Mouse (Mus musculus) T-helper 1 cell (primary cell): ENCODE measurements around the gene Sept4.

Experiments
- in situ Hi-C: fragments of 300-600 bp; cut with MboI, MseI; formaldehyde crosslinking; loops from one replicate; pipeline ENCODE4 v1.15.1; 2025; ENCODE audit warnings: high pct_unique_total_duplicates

The Sept4 gene

DNA sequence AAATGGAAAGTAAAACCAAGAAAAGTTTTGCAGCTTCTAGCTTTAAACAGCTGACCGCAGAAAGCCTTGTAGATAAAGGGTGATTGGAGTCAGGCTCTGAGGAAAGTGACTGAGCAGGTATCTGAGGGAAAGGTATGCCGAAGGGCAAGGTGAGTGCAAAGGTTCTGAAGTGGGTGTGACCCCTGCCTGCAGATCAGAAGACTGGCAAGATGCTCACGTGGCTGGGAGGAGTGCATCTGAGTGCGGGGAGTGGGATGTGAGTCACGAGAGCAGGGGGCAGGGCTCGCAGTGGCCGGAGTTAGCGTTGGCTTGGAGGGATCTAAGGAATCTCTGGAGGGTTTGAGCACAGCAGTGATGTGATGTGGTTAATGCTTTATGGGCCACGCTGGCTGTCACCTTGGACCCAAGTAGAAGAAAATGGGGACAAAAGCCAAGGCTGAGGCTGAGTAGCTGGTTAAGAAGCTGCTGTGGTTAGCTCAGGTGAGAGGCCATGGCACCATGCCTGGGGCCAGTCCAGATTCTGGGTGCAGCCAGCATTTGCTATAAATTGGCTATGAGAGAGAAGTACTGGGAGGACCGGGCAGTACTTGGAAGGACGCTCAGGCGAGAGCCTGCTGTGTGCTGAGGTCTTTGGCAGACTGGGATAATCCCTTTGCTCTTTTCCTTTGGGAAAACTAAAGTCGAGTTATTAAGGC is 30.8 kb downstream of the Sept4 start:
- in situ Hi-C loops, result loop anchor here (10.0 kb wide), 1 partner anchor 1035 kb away; no protein-coding TSS in a partner anchor

DNA sequence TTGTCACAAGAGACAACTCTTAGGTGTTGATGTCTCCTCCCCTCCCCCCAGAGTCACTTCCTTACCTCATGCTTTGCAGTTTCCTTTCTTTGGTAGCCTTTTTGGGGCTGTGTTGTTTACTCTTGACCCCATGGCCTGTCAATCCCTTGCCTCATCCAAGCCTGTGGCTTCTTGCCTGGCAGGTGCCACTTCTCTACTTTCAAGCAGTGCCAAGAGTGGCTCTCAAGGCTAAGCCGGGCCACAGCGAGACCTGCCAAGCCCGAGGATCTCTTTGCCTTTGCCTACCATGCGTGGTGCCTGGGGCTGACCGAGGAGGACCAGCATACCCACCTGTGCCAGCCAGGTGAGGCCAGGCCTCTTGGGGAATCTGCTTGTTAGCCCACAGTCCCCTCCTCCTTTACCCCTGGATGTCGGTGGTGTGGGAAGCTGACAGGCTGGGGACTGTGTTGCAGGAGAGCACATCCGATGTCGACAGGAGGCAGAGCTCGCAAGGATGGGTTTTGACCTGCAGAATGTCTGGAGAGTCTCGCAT is 31.7 kb downstream of the Sept4 start:
- in situ Hi-C loops, result no loop called here

DNA sequence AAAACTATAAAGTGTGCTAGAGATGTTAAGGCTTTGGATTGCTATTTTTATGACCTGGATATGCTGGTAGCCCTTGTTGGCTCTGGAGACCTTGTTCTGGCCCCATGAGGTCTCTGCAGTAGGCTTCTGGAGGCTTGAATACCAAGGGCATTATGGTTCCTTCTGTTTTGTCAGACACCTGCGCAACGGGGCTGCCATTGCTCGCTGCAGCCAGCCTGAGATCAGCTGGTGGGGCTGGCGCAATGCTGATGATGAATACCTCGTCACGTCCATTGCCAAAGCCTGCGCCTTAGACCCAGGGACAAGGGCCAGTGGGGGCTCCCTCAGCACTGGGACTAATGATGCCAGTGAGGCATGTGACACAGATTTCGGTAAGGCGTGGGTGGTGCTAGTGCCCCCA is 33.5 kb downstream of the Sept4 start:
- in situ Hi-C loops, result no loop called here

GRCm38 (mm10) chr11:87603571-87603970 is 34.9 kb downstream of the Sept4 start:
- in situ Hi-C loops, result no loop called here

DNA sequence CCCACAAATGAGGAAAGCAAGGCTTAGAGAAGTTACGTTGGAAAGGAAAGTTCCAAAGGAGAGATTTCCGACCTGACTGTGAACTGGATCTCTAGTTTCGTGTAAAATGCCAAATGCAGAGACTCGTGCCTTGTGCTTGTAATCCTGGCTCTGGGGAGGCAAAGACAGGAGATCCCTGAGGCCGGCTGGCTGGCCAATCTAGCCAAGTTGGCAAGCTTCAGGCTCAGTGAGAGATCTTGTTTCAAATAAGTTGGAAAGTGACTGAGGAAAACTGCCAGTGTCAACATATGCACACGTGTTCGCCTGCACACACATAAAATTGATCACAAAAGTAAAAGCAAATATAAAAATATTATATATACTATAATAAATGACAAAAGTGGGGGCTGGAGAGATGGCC is 40.6 kb downstream of the Sept4 start:
- in situ Hi-C loops, result no loop called here

DNA sequence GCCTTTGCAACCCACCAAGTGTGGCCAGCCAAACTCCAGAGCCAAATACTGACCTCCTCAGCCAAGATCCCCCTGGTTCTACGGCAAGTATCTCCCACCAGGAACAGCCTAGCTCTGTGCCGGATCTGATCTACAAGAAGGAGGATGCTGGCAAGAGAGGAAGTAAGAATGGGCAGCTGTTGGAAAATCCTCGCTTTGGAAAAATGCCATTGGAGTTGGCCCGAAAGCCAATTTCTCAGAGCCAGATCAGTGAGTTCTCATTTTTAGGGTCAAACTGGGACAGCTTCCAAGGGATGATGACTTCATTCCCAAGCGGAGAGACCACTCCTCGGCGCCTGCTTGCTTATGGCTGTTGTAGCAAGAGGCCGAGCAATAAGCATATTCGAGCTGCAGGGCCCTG is 42.8 kb downstream of the Sept4 start:
- in situ Hi-C loops, result no loop called here

DNA sequence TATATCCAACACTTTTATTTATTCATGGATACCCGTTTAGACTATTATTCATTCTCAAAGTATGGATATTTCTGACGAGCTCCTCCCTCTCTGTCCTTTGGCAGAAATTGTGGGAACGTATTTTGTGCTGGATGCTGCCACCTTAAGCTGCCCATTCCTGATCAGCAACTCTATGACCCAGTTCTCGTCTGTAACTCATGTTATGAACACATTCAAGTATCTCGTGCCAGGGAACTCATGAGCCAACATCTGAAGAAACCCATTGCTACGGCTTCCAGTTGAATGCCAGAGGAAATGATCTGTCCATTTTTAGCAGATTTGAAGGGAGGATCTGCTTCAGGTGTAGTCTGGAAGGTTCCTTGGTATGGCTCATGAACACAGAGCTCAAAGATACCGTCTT is 45.3 kb downstream of the Sept4 start:
- in situ Hi-C loops, result no loop called here

GRCm38 (mm10) chr11:87615551-87615950 is 46.8 kb downstream of the Sept4 start:
- in situ Hi-C loops, result no loop called here

DNA sequence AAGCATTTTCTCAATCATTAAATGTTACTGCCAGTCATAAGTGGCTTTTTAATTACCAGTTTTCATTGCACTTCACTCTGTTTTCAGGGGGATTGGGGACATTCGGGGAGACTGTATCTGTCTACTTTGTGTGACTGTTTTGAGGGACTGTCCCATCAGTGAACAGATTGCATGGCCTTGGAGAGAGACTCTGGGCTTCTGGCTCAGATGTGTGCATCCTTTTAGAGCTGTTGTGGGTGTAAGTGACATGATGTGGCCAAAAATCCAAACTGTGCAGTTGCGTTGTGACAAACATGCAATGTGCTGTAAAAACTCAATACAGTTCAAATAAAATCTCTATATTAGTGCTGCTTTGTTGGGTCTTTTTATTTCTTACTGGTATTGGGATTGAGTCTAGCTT is 47.2 kb downstream of the Sept4 start:
- in situ Hi-C loops, result no loop called here

GRCm38 (mm10) chr11:87616790-87617474 is 48.2 kb downstream of the Sept4 start, which contains the start of gene Hsf5:
TSS of gene Hsf5 (plus strand) at chr11:87617164.
- in situ Hi-C loops, result no loop called here

DNA sequence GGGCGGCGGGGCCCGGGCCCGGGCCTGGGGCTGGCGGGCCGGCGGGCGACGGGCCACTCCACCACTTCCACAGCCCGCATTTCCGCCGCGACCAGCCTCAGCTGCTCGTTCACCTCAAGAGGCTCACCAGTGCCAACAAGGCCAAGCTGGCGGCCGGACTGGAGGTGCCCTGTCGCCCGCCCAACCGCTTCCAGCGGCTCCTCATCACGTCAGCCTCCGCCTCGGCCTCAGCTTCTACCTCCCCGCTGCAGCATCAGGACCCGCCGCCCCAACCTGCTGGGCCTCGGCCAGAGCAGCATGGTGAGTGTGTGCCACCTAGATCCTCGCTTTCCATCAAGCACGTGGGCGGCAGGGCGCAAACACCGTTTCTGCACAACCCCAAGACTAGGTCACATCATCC is 48.9 kb downstream of the Sept4 start:
- in situ Hi-C loops, result no loop called here

DNA sequence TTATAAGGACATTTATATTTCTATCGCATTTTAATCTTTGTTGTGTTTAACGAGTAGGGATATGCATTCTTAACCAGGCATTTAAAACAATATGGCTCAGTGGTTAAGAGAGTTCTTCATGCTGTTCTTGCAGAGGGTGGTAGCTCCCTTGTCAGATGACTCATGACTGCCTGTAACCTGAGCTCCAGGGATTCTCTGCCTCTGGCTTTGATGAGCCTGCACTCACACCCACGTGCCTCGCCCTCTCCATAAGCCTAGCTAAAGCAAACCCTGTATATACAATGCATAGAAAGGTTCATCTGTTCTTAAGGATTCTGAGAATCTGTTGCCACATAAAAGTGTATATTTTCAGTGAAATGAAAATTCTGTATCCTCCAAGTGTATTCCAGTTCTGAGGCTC is 54.5 kb downstream of the Sept4 start:
- in situ Hi-C loops, result no loop called here

DNA sequence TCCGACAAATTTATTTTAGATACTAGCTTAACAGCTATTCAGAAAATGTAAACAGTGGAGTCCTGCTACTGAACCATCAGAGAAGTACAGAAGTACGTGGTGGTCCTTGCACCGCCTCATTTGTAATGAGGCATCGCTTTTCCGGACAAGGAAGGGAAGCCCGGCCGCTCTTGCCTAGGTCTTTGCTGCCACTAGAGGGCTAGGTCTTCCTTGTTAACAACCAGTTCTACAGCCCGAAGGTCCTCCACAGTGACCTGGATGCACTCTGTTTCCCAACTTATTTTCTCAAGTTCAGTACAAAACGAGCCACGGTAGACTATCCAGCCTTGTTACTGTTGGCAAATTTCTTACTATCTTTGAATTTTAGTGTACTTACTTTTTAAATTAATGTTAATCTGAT is 61.2 kb downstream of the Sept4 start:
- in situ Hi-C loops, result no loop called here

GRCm38 (mm10) chr11:87638793-87639192 is 70.1 kb downstream of the Sept4 start:
- in situ Hi-C loops, result no loop called here

DNA sequence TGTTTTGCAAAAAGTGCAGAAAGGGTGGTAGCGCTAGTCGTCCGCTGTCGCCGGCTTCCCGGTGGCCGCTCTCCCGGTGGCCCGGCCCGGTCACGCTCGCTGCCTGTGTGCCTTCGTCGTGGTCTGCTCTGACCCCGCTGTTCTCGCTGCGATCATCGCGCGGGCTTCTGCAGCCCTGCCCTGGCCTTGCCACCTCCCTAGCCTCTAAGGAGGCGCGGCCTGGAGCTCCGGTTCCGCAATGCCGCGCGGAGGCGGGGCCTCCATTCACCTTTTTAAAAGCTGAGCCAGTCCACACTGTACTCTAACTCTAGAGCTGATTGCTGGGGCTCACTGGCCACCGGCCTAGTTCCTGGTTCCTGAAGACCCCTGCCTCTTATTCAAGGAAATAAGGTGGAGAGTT is 70.5 kb downstream of the Sept4 start:
- in situ Hi-C loops, result no loop called here
